Mouse (Mus musculus) brain, embryonic 14.5 days (tissue): Measurements from ENCODE around the gene Pnmal1. TPM values are rescaled to one million over a fixed set of nuclear protein-coding genes. Genes with fewer than 3 reads are reported as not detected.
A peak's percentile ranks its signal among the peaks of the same experiment; 100 is the strongest.
"Not testable (repeated sequence)": the region's sequence is repeated elsewhere in the genome, so short reads cannot be mapped to it uniquely, and the experiment has no call there.

ENCODE experiments used
- DNase-seq: peaks from one replicate; pipeline ENCODE4 v3.0.0-alpha.2; 2011; ENCODE audit warnings: low read depth
- CTCF ChIP-seq: fragments of 200-500 bp; IDR thresholded peaks from 2 replicates; pipeline ENCODE4 v1.5.1; 2012; ENCODE audit warnings: inconsistent platforms, mild to moderate bottlenecking, moderate library complexity, borderline replicate concordance; ENCODE audit not compliant: insufficient read depth, insufficient read length; ENCODE audit errors: extremely low read depth
- POLR2A ChIP-seq: fragments of 200-500 bp; IDR thresholded peaks from 2 replicates; pipeline ENCODE4 v1.6.1; 2012; ENCODE audit warnings: mild to moderate bottlenecking, inconsistent platforms, borderline replicate concordance; ENCODE audit not compliant: poor library complexity, insufficient read depth, insufficient read length, severe bottlenecking; ENCODE audit errors: extremely low read depth
- polyA plus RNA-seq: library from polyadenylated mRNA; depleted of rRNA; stranded (reverse); fragments of >200 nt; gene quantifications from 2 replicates; pipeline ENCODE4 v1.2.3, GENCODE M21; 2012

The Pnmal1 gene
- polyA plus RNA-seq, 1 experiment: 34.5 TPM

DNA sequence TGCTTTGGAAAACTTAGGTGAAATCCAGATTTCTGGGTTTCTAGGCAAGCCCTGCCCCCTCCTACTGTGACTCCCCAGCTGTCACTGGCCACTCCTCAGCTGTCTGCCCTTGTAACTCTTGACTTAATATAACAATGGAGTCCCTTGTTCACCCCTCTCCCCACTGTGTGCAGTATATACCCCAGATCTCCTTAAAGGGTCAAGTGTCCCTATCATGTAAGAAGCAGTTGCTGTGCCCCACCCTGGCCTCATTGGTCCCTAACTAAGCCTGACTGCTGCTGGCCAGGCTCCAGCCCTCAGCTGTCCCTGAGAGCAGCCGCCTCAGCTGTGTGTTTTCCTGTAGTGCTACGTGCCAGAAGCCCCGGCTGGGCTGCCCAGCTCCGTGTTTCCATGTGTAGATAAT lies 11.5 kb upstream of the Pnmal1 start:
- TF ChIP-seq POLR2A (no peak), CTCF (no peak)
- peak; percentile 82 for DNase-seq

DNA sequence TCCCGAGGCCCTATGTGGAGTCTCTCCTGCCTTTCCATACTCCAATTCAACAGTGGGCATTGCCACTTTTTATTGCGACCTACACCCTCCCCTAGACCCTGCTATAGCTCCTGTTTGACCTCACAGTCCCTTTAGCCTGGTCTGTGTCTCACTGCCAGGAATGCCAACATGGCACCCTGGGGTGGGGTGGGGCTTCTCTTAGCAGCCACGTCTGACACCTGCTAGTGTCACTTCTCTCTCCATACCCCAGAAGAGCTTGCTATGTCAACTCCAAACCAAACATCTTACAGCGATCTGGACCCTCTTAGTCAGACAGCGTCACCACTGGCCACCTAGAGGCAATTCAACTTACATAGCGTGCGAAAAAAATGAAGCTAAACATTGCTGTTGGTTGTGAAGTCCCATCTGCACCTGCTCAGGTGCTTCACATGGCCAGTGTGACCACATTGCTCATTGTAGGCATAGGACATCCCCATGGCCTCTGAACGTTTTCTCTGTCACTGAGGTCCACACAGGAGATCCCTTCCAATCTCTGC lies 10.5 kb upstream of the Pnmal1 start:
- DNase-seq: no peak
- TF ChIP-seq CTCF: no peak
- TF ChIP-seq POLR2A: no peak

DNA sequence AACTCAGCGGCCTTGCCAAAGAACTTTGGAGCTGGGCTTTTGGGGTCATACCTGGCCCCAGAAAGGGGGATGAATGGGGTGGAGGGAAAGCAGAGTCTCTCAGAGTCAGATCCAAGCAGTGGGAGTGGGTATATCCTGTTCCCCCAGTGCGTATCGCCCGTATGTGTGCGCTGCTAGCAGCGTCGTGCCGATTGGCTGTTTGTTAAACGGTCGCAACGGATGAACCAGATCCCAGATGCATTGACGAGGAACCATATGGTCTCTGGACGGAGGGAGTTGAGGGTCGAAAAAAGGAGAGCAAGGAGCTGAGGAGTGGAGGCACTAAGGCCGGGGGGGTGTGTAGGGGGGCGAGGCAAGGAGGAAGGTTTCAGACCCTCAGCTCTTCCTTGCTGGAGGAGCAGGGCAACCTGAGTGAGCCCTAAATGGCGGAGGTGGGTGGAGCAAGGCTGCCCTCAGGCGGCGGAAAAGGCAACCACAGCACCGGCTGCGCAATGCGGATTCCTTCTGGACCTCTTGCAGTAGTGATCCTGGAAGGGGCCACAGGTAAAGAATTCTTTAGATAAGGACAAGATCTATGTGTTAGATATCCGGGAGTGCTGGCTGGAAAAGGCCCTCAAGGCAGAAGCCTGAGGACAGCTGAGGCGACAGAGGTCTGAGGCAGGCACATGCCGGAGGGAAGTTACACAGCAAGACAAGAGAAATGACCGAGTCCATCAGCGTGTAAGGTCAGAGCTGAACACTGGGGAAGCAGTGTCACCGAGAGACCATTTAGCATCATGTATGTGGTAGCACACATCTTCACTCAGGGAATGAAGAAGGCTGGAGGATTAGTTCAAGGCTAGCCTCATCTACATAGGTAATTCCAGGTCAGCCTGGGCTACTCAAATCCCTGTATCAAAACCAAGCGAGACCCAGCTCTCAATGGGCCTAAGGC lies 9.3 kb upstream of the Pnmal1 start:
- peak; percentile 91 for DNase-seq
- TF ChIP-seq CTCF: peak; percentile 99
- TF ChIP-seq POLR2A: no peak

DNA sequence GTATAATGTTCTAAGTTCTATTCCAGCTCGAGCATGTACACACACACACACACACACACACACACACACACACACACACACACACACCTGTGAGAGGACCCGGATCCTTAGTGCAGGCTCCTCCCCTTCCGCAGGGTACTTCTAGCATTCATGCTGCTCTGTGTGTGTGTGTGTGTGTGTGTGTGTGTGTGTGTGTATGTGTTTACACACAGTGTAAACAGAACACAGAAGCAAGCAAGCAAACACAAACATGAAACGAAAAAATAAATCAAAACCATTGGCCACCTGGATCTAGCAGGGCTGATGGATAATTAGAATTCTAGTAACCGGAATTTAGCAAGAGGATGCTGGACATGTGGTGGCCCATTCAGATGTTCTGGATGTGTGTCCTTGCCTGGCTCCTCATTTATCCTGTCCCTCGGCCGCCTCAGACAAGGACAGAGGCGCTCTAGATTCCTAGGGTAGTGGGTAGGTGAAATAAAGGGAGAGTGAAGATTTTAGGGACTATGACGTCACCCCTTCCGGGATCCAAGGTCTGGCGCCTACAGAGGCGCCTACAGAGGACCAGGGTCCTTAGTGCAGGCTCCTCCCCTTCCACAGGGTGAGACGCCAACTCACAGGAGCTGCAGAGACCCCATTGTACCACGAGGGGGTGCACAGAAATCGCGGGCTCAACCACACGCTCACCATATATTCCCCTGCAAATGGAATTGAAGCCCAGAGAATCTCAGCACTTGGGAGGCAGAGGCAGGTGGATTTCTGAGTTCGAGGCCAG lies 8.4 kb upstream of the Pnmal1 start:
- TF ChIP-seq CTCF: peak; percentile 91
- no peak for TF ChIP-seq POLR2A
- DNase-seq: peak; percentile 91

DNA sequence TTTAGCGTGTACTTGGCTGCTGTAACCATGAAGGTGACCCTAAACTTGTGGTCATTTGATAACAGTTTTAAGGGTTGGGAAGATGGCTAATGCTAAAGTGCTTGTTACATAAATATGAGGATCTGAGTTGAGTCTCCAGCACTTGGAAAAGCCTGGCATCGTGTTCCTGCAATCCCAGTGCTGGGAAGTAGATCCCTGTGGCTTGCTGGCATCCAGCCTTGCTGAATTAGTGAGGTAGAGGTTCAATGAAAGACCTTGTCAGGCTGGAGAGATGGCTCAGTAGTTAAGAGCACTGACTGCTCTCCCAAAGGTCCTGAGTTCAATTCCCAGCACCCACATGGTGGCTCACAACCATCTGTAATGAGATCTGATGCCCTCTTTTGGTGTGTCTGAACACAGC lies 5.7 kb upstream of the Pnmal1 start:
- not testable (repeated sequence) for DNase-seq

DNA sequence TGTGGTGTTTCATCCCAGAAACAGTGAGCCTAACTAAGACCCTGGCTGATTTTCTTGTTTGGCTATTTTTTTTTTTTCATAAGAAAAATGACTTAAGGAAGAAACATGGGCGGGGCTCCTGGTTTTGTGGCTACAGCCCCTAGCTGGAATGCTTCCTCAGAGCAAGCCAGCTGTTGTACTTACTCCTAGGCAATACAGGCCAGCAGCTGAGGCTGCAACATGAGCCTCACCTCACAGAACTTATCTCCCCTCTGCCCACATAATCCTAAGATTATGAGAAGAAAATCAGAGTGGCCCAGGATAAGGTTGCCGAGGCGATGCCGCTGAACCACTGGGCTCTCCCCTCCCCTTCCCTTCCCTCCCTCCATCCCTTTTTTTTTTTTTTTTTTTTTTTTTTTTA lies 3.8 kb upstream of the Pnmal1 start:
- no peak for TF ChIP-seq CTCF
- no peak for TF ChIP-seq POLR2A
- DNase-seq: no peak

DNA sequence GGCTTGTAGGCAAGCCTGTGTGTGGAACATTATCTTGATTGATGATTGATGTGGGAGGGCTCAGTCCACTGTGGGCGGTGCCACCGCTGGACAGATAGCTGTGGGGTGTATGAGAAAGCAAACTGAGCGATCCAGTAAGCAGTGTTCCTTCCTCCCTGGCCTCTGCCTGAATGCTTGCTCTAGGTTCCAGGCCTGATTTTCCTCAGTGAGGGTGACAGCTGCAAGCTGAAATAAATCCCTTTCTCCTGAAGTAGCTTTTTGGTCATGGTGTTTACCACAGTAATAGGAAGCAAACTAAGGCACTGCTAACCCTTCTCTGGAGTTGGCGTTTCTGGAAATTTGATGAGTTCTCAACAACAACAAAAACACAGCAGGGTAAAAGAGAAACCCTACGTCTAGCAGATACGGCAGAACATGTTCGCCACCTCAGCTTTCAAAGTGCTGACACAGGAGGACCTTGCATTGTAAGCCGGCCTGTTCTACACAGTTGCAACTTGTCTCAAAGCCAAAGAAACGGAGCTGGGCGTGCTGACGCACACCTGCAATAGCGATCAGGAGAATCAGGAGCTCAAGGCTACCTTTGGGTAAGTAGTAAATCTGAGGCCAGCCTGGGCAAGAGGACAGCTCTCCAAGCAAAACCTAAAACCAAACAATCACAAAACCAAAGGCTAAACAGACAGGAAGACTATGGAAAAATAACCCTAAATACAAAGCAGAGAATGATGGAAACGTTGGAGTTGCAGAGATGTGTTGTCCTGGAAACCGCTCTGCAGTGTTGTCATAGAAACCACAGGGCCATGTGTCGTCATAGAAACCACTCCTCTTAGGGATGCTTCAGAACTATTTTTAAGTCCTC lies 2.8 kb upstream of the Pnmal1 start:
- TF ChIP-seq POLR2A: no peak
- TF ChIP-seq CTCF: no peak
- DNase-seq: peak; percentile 94

DNA sequence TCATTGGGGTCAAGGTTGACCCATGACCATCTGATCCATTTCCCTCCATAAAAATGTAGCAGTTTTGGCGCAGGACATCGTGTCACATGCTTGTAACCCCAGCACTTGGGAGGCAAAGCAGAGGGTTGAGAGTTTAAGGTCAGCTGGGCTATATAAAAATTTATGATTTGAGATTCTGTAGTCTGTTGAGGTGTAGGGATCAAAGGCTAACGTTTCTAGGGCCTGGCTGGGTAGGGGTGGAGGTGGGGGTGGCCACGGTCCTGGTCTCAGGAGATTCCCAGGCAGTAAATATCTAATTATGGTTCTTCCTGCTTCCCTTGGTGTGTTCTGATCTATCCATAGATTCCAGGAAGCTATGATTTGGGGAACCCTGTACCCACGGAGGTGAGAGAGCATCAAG lies 2.2 kb downstream of the Pnmal1 start:
- TF ChIP-seq CTCF (no peak), POLR2A (no peak)
- DNase-seq: no peak

DNA sequence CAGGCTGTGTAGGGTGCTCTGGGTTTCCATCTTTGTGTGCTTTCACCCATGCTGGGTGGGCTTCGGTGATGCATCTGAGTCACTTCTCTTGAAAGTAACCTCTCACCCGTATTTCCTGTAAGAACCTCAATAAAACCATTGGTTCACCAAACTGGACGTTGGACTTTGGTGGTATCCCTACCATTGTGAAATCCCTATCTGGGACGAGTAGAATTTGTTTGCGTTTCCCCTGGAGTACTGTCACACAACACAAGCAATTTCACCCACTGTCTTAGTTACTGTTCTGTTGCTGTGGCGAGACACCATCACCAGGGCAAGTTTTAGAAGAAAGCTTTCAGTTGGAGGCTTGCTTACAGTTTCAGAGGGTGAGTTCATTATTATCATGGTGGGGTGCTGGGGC lies 8.9 kb downstream of the Pnmal1 start:
- DNase-seq: no peak
- no peak for TF ChIP-seq CTCF
- no peak for TF ChIP-seq POLR2A

DNA sequence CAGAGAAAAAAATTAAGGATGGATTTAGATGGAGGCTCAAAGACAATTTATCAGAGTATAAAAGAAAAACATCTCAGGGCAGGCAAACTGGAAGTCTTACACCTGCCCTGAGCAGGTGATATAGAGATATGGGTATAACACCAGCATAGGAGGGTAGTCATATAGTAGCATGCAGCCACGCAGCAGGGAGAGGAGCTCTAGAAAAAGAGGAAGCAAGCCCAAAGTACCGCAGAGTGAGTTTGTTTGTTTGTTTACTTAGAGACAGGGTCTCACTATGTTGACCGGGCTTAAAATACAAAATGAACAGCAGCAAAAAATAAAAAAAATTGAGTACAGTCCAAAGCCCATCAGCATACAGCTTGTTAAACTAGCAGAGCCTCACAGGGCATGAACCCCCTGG lies 11.7 kb downstream of the Pnmal1 start:
- no peak for DNase-seq
- no peak for TF ChIP-seq POLR2A
- TF ChIP-seq CTCF: no peak

DNA sequence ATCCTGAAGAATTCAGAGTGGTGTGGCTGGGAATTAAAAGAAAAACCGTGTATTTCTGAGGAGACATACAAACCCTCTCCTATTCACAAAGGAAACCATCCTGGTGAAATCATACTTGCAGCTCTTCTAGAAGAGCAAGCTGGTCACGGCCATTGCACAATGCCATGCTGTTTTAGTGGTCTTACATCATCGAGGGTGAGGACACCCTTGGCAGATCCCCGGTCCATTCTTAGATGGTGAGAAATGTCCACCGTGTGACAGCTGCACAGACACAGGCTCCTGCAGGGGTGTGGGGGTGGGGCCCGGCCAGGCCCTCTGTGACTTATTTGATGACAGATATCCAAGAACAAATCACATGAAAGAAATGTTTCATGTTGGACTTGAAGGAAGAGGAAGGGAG lies 14.5 kb downstream of the Pnmal1 start:
- DNase-seq: no peak
- TF ChIP-seq CTCF: no peak
- no peak for TF ChIP-seq POLR2A

DNA sequence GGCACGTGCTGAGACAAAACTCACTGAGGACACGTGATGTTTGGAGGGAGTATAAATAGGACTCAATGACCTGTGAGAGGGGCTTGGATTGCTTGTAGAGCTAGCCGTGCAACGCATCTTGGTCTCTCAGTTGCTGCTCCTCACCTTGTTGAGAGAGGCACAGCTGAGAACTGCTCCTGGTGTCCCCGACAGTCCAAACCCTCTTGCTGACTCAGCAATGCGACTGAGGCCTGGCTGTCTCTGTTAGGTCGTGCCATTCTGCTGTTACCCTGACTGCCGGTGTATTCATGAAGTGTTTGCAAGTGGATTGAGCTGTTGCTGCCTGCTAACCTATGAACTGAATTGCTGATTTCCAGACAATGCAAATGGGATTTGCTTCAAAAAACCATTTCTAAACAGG lies 16.8 kb downstream of the Pnmal1 start:
- no peak for TF ChIP-seq CTCF
- TF ChIP-seq POLR2A: no peak
- DNase-seq: no peak
